Comparison of ENCODE assay signal across 1 mouse cellular context in the genomic region with DNA sequence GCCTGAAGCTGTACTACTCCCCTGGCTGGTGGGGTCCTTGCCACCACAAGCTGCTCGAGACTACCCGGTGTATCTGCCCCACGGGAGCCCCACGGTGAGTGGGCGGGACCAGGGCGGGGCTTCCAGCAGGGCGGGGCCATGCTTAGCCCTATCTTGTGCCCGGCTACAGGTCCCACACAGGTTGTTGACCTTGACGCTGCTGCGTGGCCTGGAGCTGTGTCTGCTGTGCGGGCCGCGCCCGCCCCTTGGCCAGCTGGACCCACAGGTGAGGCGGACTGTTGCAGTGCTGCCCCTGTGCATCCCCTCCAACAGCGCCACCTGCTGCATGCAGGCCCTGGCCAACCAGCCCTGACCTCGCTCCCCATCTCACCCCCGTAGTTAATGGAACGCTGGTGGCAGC.
TF ChIP-seq lines count a peak whose summit lies in the region.

No protein-coding gene starts in this region.

TF ChIP-seq in CH12.LX, 34 proteins besides CTCF, POLR2A, EP300 and RAD21 (continued from another document):
- no peak for TF ChIP-seq SMC3 (IDR thresholded peaks at IDR 0.05; ENCODE audit: low read depth, low read length)
- TF ChIP-seq POLR2AphosphoS2 (IDR thresholded peaks at IDR 0.05; ENCODE audit: low read depth, low read length), result no peak
- TF ChIP-seq E2F4 (IDR thresholded peaks at IDR 0.05; ENCODE audit: insufficient replicate concordance, low read depth, low read length), result no peak
- TF ChIP-seq TCF12 (IDR thresholded peaks at IDR 0.05; ENCODE audit: low read depth, low read length), result no peak
- no peak for TF ChIP-seq MAZ (IDR thresholded peaks at IDR 0.05; ENCODE audit: low read depth, low read length)
- TF ChIP-seq CHD2 (IDR thresholded peaks at IDR 0.05; ENCODE audit: low read length), result no peak
- TF ChIP-seq IRF4 (IDR thresholded peaks at IDR 0.05; ENCODE audit: low read depth, low read length), result no peak
TF ChIP-seq in CH12.LX: peak in this region for 0.
